Mouse (Mus musculus) CH12.LX (cell line): ENCODE data around the gene Ythdf2.

Experiments
- CHD2 ChIP-seq: IDR thresholded peaks from 2 replicates; pipeline ENCODE4 v1.6.1; 2011; ENCODE audit warnings: low read length, improper control_type of control experiment
- CTCF ChIP-seq, 2 experiments: IDR thresholded peaks in 1 of 2; conservative IDR thresholded peaks in 1 of 2; 2 replicates each; pipeline ENCODE4 v1.5.1; 2011 to 2012; ENCODE audit warnings: low read depth in 2 of 2, low read length in 2 of 2, improper control_type of control experiment in 1 of 2, inconsistent platforms in 1 of 2, mild to moderate bottlenecking in 1 of 2, moderate library complexity in 1 of 2
- EP300 ChIP-seq: IDR thresholded peaks from 2 replicates; pipeline ENCODE4 v1.6.1; 2011; ENCODE audit warnings: low read length, improper control_type of control experiment
- NRF1 ChIP-seq: IDR thresholded peaks from 2 replicates; pipeline ENCODE4 v1.6.1; 2014; ENCODE audit warnings: low read depth, mild to moderate bottlenecking, inconsistent platforms, low read length, improper control_type of control experiment, moderate library complexity
- ZKSCAN1 ChIP-seq: IDR thresholded peaks from 2 replicates; pipeline ENCODE4 v1.6.1; 2012; ENCODE audit warnings: low read depth, inconsistent platforms, low read length, improper control_type of control experiment, borderline replicate concordance

GRCm38 (mm10) chr4:132170891-132171290 lies 41.2 kb downstream of the Ythdf2 start:
- no peak for TF ChIP-seq CTCF (conservative IDR thresholded peaks at IDR 0.05 in 1 of 2, IDR thresholded peaks at IDR 0.05 in 1 of 2; ENCODE audit: low read depth in 2 of 2, low read length in 2 of 2)
- no peak for TF ChIP-seq NRF1
- no peak for TF ChIP-seq ZKSCAN1
- TF ChIP-seq CHD2, result no peak
- no peak for TF ChIP-seq EP300
